Mouse (Mus musculus) intestine, embryonic 15.5 days (tissue): Measurements from ENCODE around the gene Gm49396. TPM values are rescaled to one million over a fixed set of nuclear protein-coding genes. Genes with fewer than 3 reads are reported as not detected.

Experiments
- ATAC-seq: fragments of 200-750 bp; cut with Nextera tagmentation; 2 replicates; pipeline ENCODE4 v1.8.0; 2017; ENCODE audit warnings: moderate TSS enrichment, moderate library complexity
- H3K27ac ChIP-seq: fragments of 300-500 bp; sonication (generic); 2 replicates; pipeline ENCODE4 v1.5.1; 2015; ENCODE audit warnings: mild to moderate bottlenecking, inconsistent platforms
- H3K27me3 ChIP-seq: fragments of 300-500 bp; sonication (generic); replicated peaks from 2 replicates; pipeline ENCODE4 v1.6.1; 2015; ENCODE audit warnings: inconsistent platforms
- H3K36me3 ChIP-seq: fragments of 300-500 bp; sonication (generic); 2 replicates; pipeline ENCODE4 v1.6.1; 2015; ENCODE audit warnings: inconsistent platforms
- H3K4me1 ChIP-seq: fragments of 300-500 bp; sonication (generic); replicated peaks from 2 replicates; pipeline ENCODE4 v1.6.1; 2015; ENCODE audit warnings: inconsistent platforms
- H3K4me2 ChIP-seq: fragments of 300-500 bp; sonication (generic); replicated peaks from 2 replicates; pipeline ENCODE4 v1.6.1; 2015; ENCODE audit warnings: mild to moderate bottlenecking, inconsistent platforms
- H3K4me3 ChIP-seq: fragments of 300-500 bp; sonication (generic); replicated peaks from 2 replicates; pipeline ENCODE4 v1.5.1; 2015; ENCODE audit warnings: inconsistent platforms
- H3K9ac ChIP-seq: fragments of 300-500 bp; sonication (generic); 2 replicates; pipeline ENCODE4 v1.6.1; 2015; ENCODE audit warnings: inconsistent platforms
- H3K9me3 ChIP-seq: fragments of 300-500 bp; sonication (generic); 2 replicates; pipeline ENCODE4 v1.6.1; 2016; ENCODE audit warnings: inconsistent platforms
- WGBS: fragments of 180-500 bp; shearing (Covaris S2); methylation state at CpG from one replicate; pipeline ENCODE4 v1.1.7; 2015; 5-methylcytosine and 5-hydroxymethylcytosine counted together
- polyA plus RNA-seq: library from polyadenylated mRNA; unstranded; fragments of >200 nt; fragmentation: Nextera tagmentation; extraction: Ambion mirVana; gene quantifications from 2 replicates; pipeline ENCODE4 v1.2.1, GENCODE M21; 2015

Gene Gm49396
- polyA plus RNA-seq, 1 experiment from 2014 or later: 9.0 TPM

DNA sequence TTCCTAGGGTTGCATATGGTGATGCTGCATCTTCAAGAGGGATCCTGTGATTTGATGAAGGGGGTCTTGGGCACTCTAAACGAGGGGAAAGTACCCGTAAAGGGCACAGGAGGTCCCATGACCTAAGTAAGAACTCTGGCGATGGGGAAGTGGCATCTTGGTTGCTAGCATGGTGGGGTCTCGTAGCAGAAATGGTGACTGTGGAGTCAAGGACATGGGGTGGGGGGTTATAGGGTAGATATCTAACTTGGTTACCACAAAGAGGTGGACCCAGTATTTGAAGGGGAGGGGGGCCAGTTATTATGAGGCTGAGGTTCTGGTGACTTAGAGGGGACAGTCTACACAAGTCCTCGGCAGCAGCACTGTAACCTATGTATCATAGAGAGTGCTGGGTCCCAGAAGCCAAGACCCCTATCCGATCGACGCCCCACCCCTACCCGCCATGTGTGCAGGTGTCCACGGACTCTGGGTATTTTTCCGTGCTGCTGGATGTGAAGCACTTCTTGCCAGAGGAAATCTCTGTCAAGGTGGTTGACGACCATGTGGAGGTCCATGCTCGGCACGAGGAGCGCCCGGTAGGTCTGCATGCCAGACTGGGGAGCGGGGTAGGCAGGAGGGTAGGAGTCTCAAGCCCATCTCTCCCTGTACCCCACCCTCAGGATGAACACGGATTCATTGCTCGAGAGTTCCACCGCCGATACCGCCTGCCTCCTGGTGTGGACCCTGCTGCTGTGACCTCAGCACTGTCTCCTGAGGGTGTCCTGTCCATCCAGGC, 9.1 kb upstream of the Gm49396 start:
- H3K27ac ChIP-seq: 0 out of 2 replicates have a peak overlapping the region, but pooled peaks have one; percentile 82
- H3K4me1 ChIP-seq: peaks cover 23% of the 10 kb centered on the region
- no peak for ATAC-seq

DNA sequence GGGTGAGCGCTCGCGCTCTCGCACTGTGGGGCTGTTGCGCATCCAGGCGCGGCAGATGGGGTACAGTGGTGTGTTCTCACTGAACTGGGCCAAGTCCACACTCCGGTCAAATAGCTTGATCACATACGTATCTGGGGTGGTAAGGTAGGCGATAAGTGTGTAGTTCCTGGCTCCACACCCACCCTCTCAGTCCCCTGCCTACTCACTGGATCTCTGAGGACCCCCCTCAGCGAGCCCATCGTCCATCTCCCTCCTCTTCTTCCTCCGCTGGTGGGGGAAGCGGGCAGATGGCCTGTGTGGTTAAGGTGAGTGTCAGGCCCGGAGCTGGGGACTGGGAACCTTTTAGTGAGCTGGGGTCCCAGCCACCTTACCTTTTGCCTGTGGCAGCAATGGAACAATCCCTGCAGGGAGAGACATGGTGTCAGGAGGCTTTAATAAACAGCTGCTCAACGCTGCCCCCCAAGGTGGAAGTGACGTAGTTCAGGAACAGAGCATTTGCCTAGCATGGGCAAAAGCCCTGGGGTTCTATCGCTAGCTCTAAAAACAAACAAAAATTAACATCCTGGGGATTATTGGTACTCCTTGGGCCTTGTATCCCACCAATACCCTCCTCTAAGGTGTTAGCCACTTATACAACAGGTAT, 6.1 kb upstream of the Gm49396 start:
- no peak overlapping the region for H3K4me2 ChIP-seq
- H3K36me3 ChIP-seq: peaks cover 16% of the 10 kb centered on the region
- no peaks in the 10 kb centered on the region for H3K27me3 ChIP-seq
- H3K27ac ChIP-seq: no peak overlapping the region
- 92% methylated on average over 18 of the region's 18 CpGs for WGBS
- H3K9ac ChIP-seq: no peak overlapping the region
- ATAC-seq: no peak
- no peak overlapping the region for H3K4me3 ChIP-seq
- H3K4me1 ChIP-seq: peaks cover 25% of the 10 kb centered on the region
- no peaks in the 10 kb centered on the region for H3K9me3 ChIP-seq

More for the DNA sequence above, 9.1 kb upstream of the Gm49396 start:
- 82% methylated on average over 22 of the region's 22 CpGs for WGBS
- peaks cover 16% of the 10 kb centered on the region for H3K36me3 ChIP-seq
- peak overlapping the region; percentile 57 for H3K4me3 ChIP-seq
- H3K9ac ChIP-seq: peak overlapping the region; percentile 62
- peak overlapping the region; percentile 91 for H3K4me2 ChIP-seq
- no peaks in the 10 kb centered on the region for H3K27me3 ChIP-seq
- no peaks in the 10 kb centered on the region for H3K9me3 ChIP-seq

- Histone ChIP-seq H3K9me3 (no peaks in the 10 kb centered on the region), H3K27me3 (no peaks in the 10 kb centered on the region), H3K4me2 (peak overlapping the region; percentile 89), H3K4me1 (peaks cover 22% of the 10 kb centered on the region), H3K36me3 (peaks cover 16% of the 10 kb centered on the region), H3K4me3 (peak overlapping the region; percentile 53; the same call in 1 of the 2 replicates), H3K27ac (no peak overlapping the region), H3K9ac (peak overlapping the region; percentile 28; the same call in 1 of the 2 replicates)
- WGBS: 87% methylated on average over 13 of the region's 13 CpGs
- no peak for ATAC-seq
These were observed 5.1 kb upstream of the Gm49396 start for GRCm38 (mm10) chr7:30557901-30558514.

DNA sequence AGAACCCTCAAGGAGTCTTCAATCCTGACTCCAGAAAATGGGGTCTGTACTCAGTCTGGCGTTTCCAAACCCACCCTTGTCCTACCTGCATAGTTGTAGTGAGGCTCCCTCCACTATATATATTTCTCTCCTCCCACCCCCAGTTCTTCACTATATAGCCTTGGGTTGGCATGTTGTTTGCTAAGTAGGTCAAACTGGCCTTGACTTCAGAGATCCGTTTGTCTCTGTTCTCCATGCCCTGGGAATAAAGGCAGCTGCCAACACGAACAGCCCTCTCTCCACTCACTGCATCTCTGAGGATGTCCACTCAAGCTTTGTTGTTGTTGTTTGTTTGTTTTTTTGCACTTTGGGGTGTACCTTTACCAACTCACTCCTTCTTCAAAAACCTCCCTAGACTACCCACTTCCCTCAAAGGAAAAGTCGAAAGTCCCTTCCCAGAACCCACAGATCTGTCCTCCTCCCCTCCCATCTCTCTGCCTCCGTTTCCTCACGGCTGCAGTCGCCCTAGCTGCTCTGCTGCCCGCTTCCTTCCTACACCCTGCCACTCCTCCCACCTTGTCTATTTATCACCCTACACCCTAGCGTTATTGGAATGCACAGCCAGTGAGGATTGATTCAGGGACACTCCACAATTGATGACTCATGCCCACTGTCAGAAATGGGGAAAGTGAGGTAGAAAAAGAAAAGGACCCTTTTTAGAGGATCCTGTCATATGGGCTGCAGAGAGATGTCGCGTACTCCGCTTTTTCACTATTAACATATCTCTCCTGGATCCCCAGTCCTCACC, 4.3 kb upstream of the Gm49396 start:
- Histone ChIP-seq H3K27ac (peak overlapping the region; percentile 60), H3K36me3 (peaks cover 16% of the 10 kb centered on the region), H3K4me1 (peaks cover 16% of the 10 kb centered on the region; the same call in 1 of the 2 replicates), H3K9me3 (no peaks in the 10 kb centered on the region), H3K4me2 (peak overlapping the region; percentile 89), H3K27me3 (no peaks in the 10 kb centered on the region), H3K9ac (peak overlapping the region; percentile 65), H3K4me3 (peak overlapping the region; percentile 53)
- peak; percentile 8; the same call in 1 of the 2 replicates for ATAC-seq
- WGBS: 13% methylated on average over 12 of the region's 12 CpGs

DNA sequence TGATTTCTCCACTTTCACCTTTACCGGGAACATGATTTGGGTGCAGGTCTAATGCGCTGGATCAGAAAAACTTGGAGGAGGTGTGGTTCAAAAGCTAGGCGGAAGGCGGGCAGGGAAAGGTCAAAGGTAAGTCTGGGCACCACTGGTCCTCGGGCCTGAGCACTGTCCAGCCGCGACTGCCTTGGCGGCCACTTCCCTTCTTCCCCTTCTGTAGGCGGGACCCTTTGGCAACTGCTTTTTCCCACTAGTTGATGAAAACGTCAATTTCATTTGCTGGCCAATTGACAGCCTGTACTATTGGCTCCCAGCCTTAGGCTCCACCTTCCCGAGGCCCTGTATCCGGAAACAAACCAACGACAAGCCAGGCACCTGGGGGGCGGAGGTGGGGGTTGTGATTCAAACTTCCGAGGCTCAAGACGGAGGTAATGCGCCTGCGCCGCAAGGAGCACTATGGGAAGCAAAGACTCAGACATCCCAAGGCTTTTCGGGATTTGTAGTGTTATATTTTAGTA, 3.6 kb upstream of the Gm49396 start, which contains the start of gene Lin37:
Gene Lin37, minus strand, starts transcription at position 396 of the 512 bp plus-strand sequence.
- under 1% methylated on average over 20 of the region's 20 CpGs for WGBS
- Histone ChIP-seq H3K9ac (peak within 1 kb of the TSS; percentile 65), H3K27me3 (no peaks in the 10 kb centered on the region), H3K4me3 (peak within 1 kb of the TSS; percentile 53), H3K27ac (peak within 1 kb of the TSS; percentile 60), H3K4me2 (peak within 1 kb of the TSS; percentile 89), H3K4me1 (peaks cover 22% of the 10 kb centered on the region; the same call in 1 of the 2 replicates), H3K36me3 (peaks cover 16% of the 10 kb centered on the region), H3K9me3 (no peaks in the 10 kb centered on the region)
- ATAC-seq: peak; percentile 84

GRCm38 (mm10) chr7:30560296-30560695, 2.8 kb upstream of the Gm49396 start:
- peak overlapping the region; percentile 53; the same call in 1 of the 2 replicates for H3K4me3 ChIP-seq
- peak overlapping the region; percentile 89; the same call in 1 of the 2 replicates for H3K4me2 ChIP-seq
- no peak overlapping the region for H3K27ac ChIP-seq
- peaks cover 23% of the 10 kb centered on the region; the same call in 1 of the 2 replicates for H3K4me1 ChIP-seq
- no peaks in the 10 kb centered on the region for H3K27me3 ChIP-seq
- peaks cover 19% of the 10 kb centered on the region for H3K36me3 ChIP-seq
- WGBS: 75% methylated on average over 2 of the region's 2 CpGs
- no peaks in the 10 kb centered on the region for H3K9me3 ChIP-seq
- no peak overlapping the region for H3K9ac ChIP-seq
- ATAC-seq: no peak

DNA sequence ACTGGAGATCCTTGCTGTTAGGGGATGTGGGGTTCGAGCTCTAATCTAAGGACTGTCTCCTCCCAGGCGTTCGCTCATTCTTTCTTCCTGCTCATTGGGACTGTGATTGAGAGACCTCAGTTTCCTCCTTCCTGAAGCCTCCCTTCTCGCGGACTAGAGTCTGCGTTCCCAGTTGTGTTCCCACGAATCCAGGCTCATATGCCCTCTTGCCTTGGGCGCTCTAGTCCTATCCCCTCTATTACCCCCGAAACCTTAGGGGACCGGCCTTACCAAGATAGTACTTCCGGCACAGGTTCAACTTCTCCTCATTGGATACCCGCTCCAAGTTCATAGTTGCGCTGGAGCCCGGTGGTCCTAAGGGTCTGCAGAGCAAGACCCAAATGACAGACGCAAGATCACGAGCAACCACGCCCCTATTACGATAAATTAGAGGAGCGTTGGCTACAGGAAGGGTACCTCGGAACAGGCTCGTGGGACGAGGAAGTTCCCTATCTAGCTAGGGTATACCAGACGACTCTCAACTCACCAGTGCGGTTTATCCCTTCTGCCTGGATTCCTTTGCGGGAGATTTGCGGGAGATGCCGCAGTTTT, 523 bp upstream of the Gm49396 start:
- peak overlapping the region; percentile 67 for H3K4me3 ChIP-seq
- H3K4me2 ChIP-seq: peak overlapping the region; percentile 77
- ATAC-seq: no peak
- no peaks in the 10 kb centered on the region for H3K9me3 ChIP-seq
- H3K36me3 ChIP-seq: peaks cover 16% of the 10 kb centered on the region; the same call in 1 of the 2 replicates
- peaks cover 23% of the 10 kb centered on the region; the same call in 1 of the 2 replicates for H3K4me1 ChIP-seq
- H3K27me3 ChIP-seq: no peaks in the 10 kb centered on the region
- H3K27ac ChIP-seq: peak overlapping the region; percentile 81
- under 1% methylated on average over 27 of the region's 27 CpGs for WGBS
- peak overlapping the region; percentile 62 for H3K9ac ChIP-seq

GRCm38 (mm10) chr7:30563906-30564280, 749 bp downstream of the Gm49396 start:
- H3K4me1 ChIP-seq: peaks cover 14% of the 10 kb centered on the region; the same call in 1 of the 2 replicates
- 21% methylated on average over 6 of the region's 6 CpGs for WGBS
- H3K9me3 ChIP-seq: no peaks in the 10 kb centered on the region
- H3K9ac ChIP-seq: 0 out of 2 replicates have a peak overlapping the region, but pooled peaks have one; percentile 70
- ATAC-seq: no peak
- H3K27ac ChIP-seq: peak overlapping the region; percentile 96; the same call in 1 of the 2 replicates
- peak overlapping the region; percentile 59 for H3K4me2 ChIP-seq
- no peaks in the 10 kb centered on the region for H3K27me3 ChIP-seq
- H3K4me3 ChIP-seq: peak overlapping the region; percentile 67
- H3K36me3 ChIP-seq: peaks cover 24% of the 10 kb centered on the region

GRCm38 (mm10) chr7:30564970-30565571, 1.9 kb downstream of the Gm49396 start, which contains the start of gene Igflr1:
Gene Igflr1 (plus strand): TSS chr7:30565427.
- peaks cover 36% of the 10 kb centered on the region for H3K36me3 ChIP-seq
- 0 out of 2 replicates have a peak within 1 kb of the TSS, but pooled peaks have one; percentile 67 for H3K4me3 ChIP-seq
- no peaks in the 10 kb centered on the region for H3K27me3 ChIP-seq
- H3K9ac ChIP-seq: no peak within 1 kb of the TSS
- peaks cover 11% of the 10 kb centered on the region; the same call in 1 of the 2 replicates for H3K4me1 ChIP-seq
- WGBS: 96% methylated on average over 12 of the region's 12 CpGs
- no peak within 1 kb of the TSS for H3K27ac ChIP-seq
- H3K4me2 ChIP-seq: peak within 1 kb of the TSS; percentile 59; the same call in 1 of the 2 replicates
- no peaks in the 10 kb centered on the region for H3K9me3 ChIP-seq
- ATAC-seq: no peak

DNA sequence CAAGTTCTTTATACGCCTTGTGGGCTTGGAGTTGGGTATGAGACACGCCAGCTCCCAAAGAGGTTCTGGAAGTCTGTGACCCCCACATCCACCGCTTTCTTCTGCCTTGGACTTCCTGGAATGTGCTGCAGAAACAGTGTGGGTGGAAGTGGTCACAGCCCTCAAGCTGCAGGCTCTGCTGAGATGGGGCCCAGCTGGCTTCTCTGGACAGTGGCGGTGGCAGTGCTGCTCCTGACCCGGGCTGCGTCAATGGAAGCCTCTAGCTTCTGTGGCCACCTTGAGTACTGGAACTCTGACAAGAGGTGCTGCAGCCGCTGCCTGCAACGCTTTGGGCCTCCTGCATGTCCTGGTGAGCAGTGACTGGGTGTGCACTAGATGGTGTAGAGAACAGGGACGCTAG, 2.9 kb downstream of the Gm49396 start:
- ATAC-seq: no peak
- Histone ChIP-seq H3K9me3 (no peaks in the 10 kb centered on the region), H3K27ac (no peak overlapping the region), H3K36me3 (peaks cover 46% of the 10 kb centered on the region), H3K4me2 (no peak overlapping the region), H3K9ac (no peak overlapping the region), H3K4me1 (peaks cover 11% of the 10 kb centered on the region; the same call in 1 of the 2 replicates), H3K27me3 (no peaks in the 10 kb centered on the region), H3K4me3 (no peak overlapping the region)
- 75% methylated on average over 9 of the region's 9 CpGs for WGBS
